Mouse (Mus musculus): ENCODE data around the gene Ethe1. TPM values are rescaled to one million over a fixed set of nuclear protein-coding genes. Genes with fewer than 3 reads are reported as not detected.

The Ethe1 gene
- polyA plus RNA-seq, 1 experiment: 48.0 TPM

GRCm38 (mm10) chr7:24592781-24593180, 5.4 kb downstream of the Ethe1 start:
- TF ChIP-seq MYOG (IDR thresholded peaks at IDR 0.05; ENCODE audit: control insufficient read depth, extremely low read depth, insufficient read length) (no peak), MAX (IDR thresholded peaks at IDR 0.05) (no peak), CTCF (IDR thresholded peaks at IDR 0.05; ENCODE audit: control insufficient read depth, insufficient read depth, insufficient read length) (no peak), MYOD1 (IDR thresholded peaks at IDR 0.05; ENCODE audit: control insufficient read depth, insufficient read length, low read depth) (no peak), USF1 (IDR thresholded peaks at IDR 0.05; ENCODE audit: low read depth) (no peak), CEBPB (IDR thresholded peaks at IDR 0.05; ENCODE audit: low read depth) (no peak), FOSL1 (IDR thresholded peaks at IDR 0.05; ENCODE audit: insufficient read depth, low read length, poor library complexity, severe bottlenecking) (no peak)
- Histone ChIP-seq H3K36me3 (ENCODE audit: control insufficient read depth, insufficient read depth) (no peaks in the 10 kb centered on the region), H3ac (ENCODE audit: control insufficient read depth, insufficient read length, low read depth) (no peak overlapping the region), H3K4me3 (ENCODE audit: insufficient read depth, poor library complexity, severe bottlenecking) (no peak overlapping the region), H3K79me3 (ENCODE audit: low read depth) (no peaks in the 10 kb centered on the region), H3K27me3 (ENCODE audit: control insufficient read depth, insufficient read depth, insufficient read length) (no peaks in the 10 kb centered on the region), H3K79me2 (ENCODE audit: control insufficient read depth, insufficient read depth) (no peaks in the 10 kb centered on the region)

GRCm38 (mm10) chr7:24593621-24594308, 6.4 kb downstream of the Ethe1 start:
- TF ChIP-seq MAX (IDR thresholded peaks at IDR 0.05) (no peak), CTCF (IDR thresholded peaks at IDR 0.05; ENCODE audit: control insufficient read depth, insufficient read depth, insufficient read length) (no peak), USF1 (IDR thresholded peaks at IDR 0.05; ENCODE audit: low read depth) (no peak), CEBPB (IDR thresholded peaks at IDR 0.05; ENCODE audit: low read depth) (no peak), MYOD1 (IDR thresholded peaks at IDR 0.05; ENCODE audit: control insufficient read depth, insufficient read length, low read depth) (no peak), MYOG (IDR thresholded peaks at IDR 0.05; ENCODE audit: control insufficient read depth, extremely low read depth, insufficient read length) (no peak), FOSL1 (IDR thresholded peaks at IDR 0.05; ENCODE audit: insufficient read depth, low read length, poor library complexity, severe bottlenecking) (no peak)
- H3ac ChIP-seq (ENCODE audit: control insufficient read depth, insufficient read length, low read depth): peak overlapping the region; percentile 89
- H3K79me3 ChIP-seq (ENCODE audit: low read depth): no peaks in the 10 kb centered on the region
- H3K79me2 ChIP-seq (ENCODE audit: control insufficient read depth, insufficient read depth): no peaks in the 10 kb centered on the region
- H3K36me3 ChIP-seq (ENCODE audit: control insufficient read depth, insufficient read depth): no peaks in the 10 kb centered on the region
- H3K27me3 ChIP-seq (ENCODE audit: control insufficient read depth, insufficient read depth, insufficient read length): no peaks in the 10 kb centered on the region
- peak overlapping the region; percentile 50 for H3K4me3 ChIP-seq (ENCODE audit: insufficient read depth, poor library complexity, severe bottlenecking)

- TF ChIP-seq USF1 (IDR thresholded peaks at IDR 0.05; ENCODE audit: low read depth): no peak
- no peak for TF ChIP-seq CEBPB (IDR thresholded peaks at IDR 0.05; ENCODE audit: low read depth)
- no peak for TF ChIP-seq CTCF (IDR thresholded peaks at IDR 0.05; ENCODE audit: control insufficient read depth, insufficient read depth, insufficient read length)
- no peak for TF ChIP-seq MYOD1 (IDR thresholded peaks at IDR 0.05; ENCODE audit: control insufficient read depth, insufficient read length, low read depth)
- TF ChIP-seq MYOG (IDR thresholded peaks at IDR 0.05; ENCODE audit: control insufficient read depth, extremely low read depth, insufficient read length): no peak
- no peak for TF ChIP-seq MAX (IDR thresholded peaks at IDR 0.05)
- TF ChIP-seq FOSL1 (IDR thresholded peaks at IDR 0.05; ENCODE audit: insufficient read depth, low read length, poor library complexity, severe bottlenecking): no peak
- Histone ChIP-seq H3K79me2 (ENCODE audit: control insufficient read depth, insufficient read depth) (no peaks in the 10 kb centered on the region), H3ac (ENCODE audit: control insufficient read depth, insufficient read length, low read depth) (peak overlapping the region; percentile 89), H3K36me3 (ENCODE audit: control insufficient read depth, insufficient read depth) (no peaks in the 10 kb centered on the region), H3K79me3 (ENCODE audit: low read depth) (no peaks in the 10 kb centered on the region), H3K27me3 (ENCODE audit: control insufficient read depth, insufficient read depth, insufficient read length) (no peaks in the 10 kb centered on the region), H3K4me3 (ENCODE audit: insufficient read depth, poor library complexity, severe bottlenecking) (peak overlapping the region; percentile 50)
Measured at GRCm38 (mm10) chr7:24594309-24594803, 7.0 kb downstream of the Ethe1 start.

GRCm38 (mm10) chr7:24595464-24595863, 8.1 kb downstream of the Ethe1 start:
- H3K27me3 ChIP-seq (ENCODE audit: control insufficient read depth, insufficient read depth, insufficient read length): no peaks in the 10 kb centered on the region
- no peak overlapping the region for H3K4me3 ChIP-seq (ENCODE audit: insufficient read depth, poor library complexity, severe bottlenecking)
- no peaks in the 10 kb centered on the region for H3K36me3 ChIP-seq (ENCODE audit: control insufficient read depth, insufficient read depth)
- no peak overlapping the region for H3ac ChIP-seq (ENCODE audit: control insufficient read depth, insufficient read length, low read depth)
- TF ChIP-seq MYOG (IDR thresholded peaks at IDR 0.05; ENCODE audit: control insufficient read depth, extremely low read depth, insufficient read length) (no peak), CTCF (IDR thresholded peaks at IDR 0.05; ENCODE audit: control insufficient read depth, insufficient read depth, insufficient read length) (no peak), MAX (IDR thresholded peaks at IDR 0.05) (no peak), USF1 (IDR thresholded peaks at IDR 0.05; ENCODE audit: low read depth) (no peak), FOSL1 (IDR thresholded peaks at IDR 0.05; ENCODE audit: insufficient read depth, low read length, poor library complexity, severe bottlenecking) (no peak), MYOD1 (IDR thresholded peaks at IDR 0.05; ENCODE audit: control insufficient read depth, insufficient read length, low read depth) (no peak), CEBPB (IDR thresholded peaks at IDR 0.05; ENCODE audit: low read depth) (no peak)
- no peaks in the 10 kb centered on the region for H3K79me3 ChIP-seq (ENCODE audit: low read depth)
- H3K79me2 ChIP-seq (ENCODE audit: control insufficient read depth, insufficient read depth): no peaks in the 10 kb centered on the region

GRCm38 (mm10) chr7:24598121-24598520, 10.8 kb downstream of the Ethe1 start:
- no peaks in the 10 kb centered on the region for H3K79me2 ChIP-seq (ENCODE audit: control insufficient read depth, insufficient read depth)
- H3K4me3 ChIP-seq (ENCODE audit: insufficient read depth, poor library complexity, severe bottlenecking): no peak overlapping the region
- TF ChIP-seq CTCF (IDR thresholded peaks at IDR 0.05; ENCODE audit: control insufficient read depth, insufficient read depth, insufficient read length): no peak
- no peak for TF ChIP-seq MYOG (IDR thresholded peaks at IDR 0.05; ENCODE audit: control insufficient read depth, extremely low read depth, insufficient read length)
- no peak for TF ChIP-seq MYOD1 (IDR thresholded peaks at IDR 0.05; ENCODE audit: control insufficient read depth, insufficient read length, low read depth)
- TF ChIP-seq CEBPB (IDR thresholded peaks at IDR 0.05; ENCODE audit: low read depth): no peak
- TF ChIP-seq MAX (IDR thresholded peaks at IDR 0.05): no peak
- TF ChIP-seq FOSL1 (IDR thresholded peaks at IDR 0.05; ENCODE audit: insufficient read depth, low read length, poor library complexity, severe bottlenecking): no peak
- TF ChIP-seq USF1 (IDR thresholded peaks at IDR 0.05; ENCODE audit: low read depth): no peak
- H3K79me3 ChIP-seq (ENCODE audit: low read depth): no peaks in the 10 kb centered on the region
- H3ac ChIP-seq (ENCODE audit: control insufficient read depth, insufficient read length, low read depth): no peak overlapping the region
- H3K27me3 ChIP-seq (ENCODE audit: control insufficient read depth, insufficient read depth, insufficient read length): no peaks in the 10 kb centered on the region
- no peaks in the 10 kb centered on the region for H3K36me3 ChIP-seq (ENCODE audit: control insufficient read depth, insufficient read depth)

Data from C2C12 (cell line).